Mouse (Mus musculus) gonadal fat pad, adult 2 months (tissue): ENCODE measurements around the gene Asic1. TPM values are rescaled to one million over a fixed set of nuclear protein-coding genes. Genes with fewer than 3 reads are reported as not detected.
A peak's percentile ranks its signal among the peaks of the same experiment; 100 is the strongest.
"Not testable (repeated sequence)": the region's sequence is repeated elsewhere in the genome, so short reads cannot be mapped to it uniquely, and the experiment has no call there.

Experiments
- DNase-seq: peaks from one replicate; pipeline ENCODE4 v3.0.0-alpha.2; 2012; ENCODE audit warnings: low read depth
- polyA plus RNA-seq: library from polyadenylated mRNA; depleted of rRNA; stranded (reverse); fragments of >200 nt; gene quantifications from 2 replicates; pipeline ENCODE4 v1.2.3, GENCODE M21; 2012

Asic1 gene
- polyA plus RNA-seq, 1 experiment: 0.18 TPM

- no peak for DNase-seq
Measured at GRCm38 (mm10) chr15:99719865-99720264, 49.7 kb downstream of the Asic1 start.

- DNase-seq: no peak
Measured at GRCm38 (mm10) chr15:99721921-99722743, 52.0 kb downstream of the Asic1 start.

- DNase-seq: no peak
Measured at GRCm38 (mm10) chr15:99723120-99723514, 52.9 kb downstream of the Asic1 start.

GRCm38 (mm10) chr15:99723515-99724291 is 53.5 kb downstream of the Asic1 start:
- DNase-seq: no peak

GRCm38 (mm10) chr15:99724292-99725021 is 54.3 kb downstream of the Asic1 start:
- no peak for DNase-seq

- peak; percentile 94 for DNase-seq
Measured at GRCm38 (mm10) chr15:99725341-99726155, 55.4 kb downstream of the Asic1 start, which contains the start of gene Cox14. TSS of gene Cox14 (plus strand) at chr15:99725618.

GRCm38 (mm10) chr15:99726549-99726948 is 56.4 kb downstream of the Asic1 start:
- no peak for DNase-seq

GRCm38 (mm10) chr15:99727039-99727438 is 56.9 kb downstream of the Asic1 start:
- not testable (repeated sequence) for DNase-seq

GRCm38 (mm10) chr15:99727525-99727924 is 57.4 kb downstream of the Asic1 start:
- DNase-seq: no peak

- DNase-seq: no peak
Measured at GRCm38 (mm10) chr15:99728211-99728610, 58.0 kb downstream of the Asic1 start.

- no peak for DNase-seq
Measured at GRCm38 (mm10) chr15:99729056-99729783, 59.1 kb downstream of the Asic1 start.

GRCm38 (mm10) chr15:99731167-99731566 is 61.0 kb downstream of the Asic1 start:
- no peak for DNase-seq

- no peak for DNase-seq
Measured at GRCm38 (mm10) chr15:99731678-99732077, 61.5 kb downstream of the Asic1 start.

GRCm38 (mm10) chr15:99733186-99733585 is 63.0 kb downstream of the Asic1 start:
- DNase-seq: peak; percentile 89

- no peak for DNase-seq
Measured at GRCm38 (mm10) chr15:99735631-99736030, 65.5 kb downstream of the Asic1 start.

- DNase-seq: no peak
Measured at GRCm38 (mm10) chr15:99736675-99737074, 66.5 kb downstream of the Asic1 start.

- DNase-seq: no peak
Measured at GRCm38 (mm10) chr15:99740229-99740628, 70.1 kb downstream of the Asic1 start.
